Mouse (Mus musculus): ENCODE data around the gene Mak.

- no peak for TF ChIP-seq CTCF (IDR thresholded peaks at IDR 0.05; ENCODE audit: low read depth, low read length)
- TF ChIP-seq POLR2A (IDR thresholded peaks at IDR 0.05; ENCODE audit: extremely low read depth, insufficient read depth, low read length), result no peak
These were observed 78.4 kb downstream of the Mak start, which contains the start of gene Pak1ip1 for GRCm38 (mm10) chr13:41000926-41001639.
